Mouse (Mus musculus) midbrain, embryonic 14.5 days (tissue): ENCODE measurements around the gene Gm20532. TPM values are rescaled to one million over a fixed set of nuclear protein-coding genes. Genes with fewer than 3 reads are reported as not detected.
"Not testable (repeated sequence)": the region's sequence is repeated elsewhere in the genome, so short reads cannot be mapped to it uniquely, and the experiment has no call there.

ENCODE experiments used
- ATAC-seq: fragments of 200-750 bp; cut with Nextera tagmentation; 2 replicates; pipeline ENCODE4 v1.8.0; 2017; ENCODE audit warnings: moderate number of reproducible peaks, moderate library complexity; ENCODE audit not compliant: low FRiP score, low TSS enrichment
- DNase-seq: peaks from one replicate; pipeline ENCODE4 v3.0.0-alpha.2; 2015
- H3K27ac ChIP-seq: fragments of 300-500 bp; sonication (generic); replicated peaks from 2 replicates; pipeline ENCODE4 v1.5.1; 2014; ENCODE audit warnings: mild to moderate bottlenecking, low read depth, low read length, moderate library complexity
- H3K27me3 ChIP-seq: fragments of 300-500 bp; sonication (generic); 2 replicates; pipeline ENCODE4 v1.6.1; 2014; ENCODE audit warnings: low read length, control low read depth, mixed read lengths; ENCODE audit not compliant: control insufficient read depth, insufficient read depth
- H3K36me3 ChIP-seq: fragments of 300-500 bp; sonication (generic); 2 replicates; pipeline ENCODE4 v1.6.1; 2014; ENCODE audit warnings: low read length, control low read depth; ENCODE audit not compliant: control insufficient read depth, insufficient read depth
- H3K4me1 ChIP-seq: fragments of 300-500 bp; sonication (generic); 2 replicates; pipeline ENCODE4 v1.6.1; 2014; ENCODE audit warnings: mild to moderate bottlenecking, antibody characterized with exemption, low read length, control low read depth; ENCODE audit not compliant: control insufficient read depth, insufficient read depth
- H3K4me2 ChIP-seq: fragments of 300-500 bp; sonication (generic); 2 replicates; pipeline ENCODE4 v1.6.1; 2014; ENCODE audit warnings: mild to moderate bottlenecking, low read length, moderate library complexity
- H3K4me3 ChIP-seq: fragments of 300-500 bp; sonication (generic); replicated peaks from 2 replicates; pipeline ENCODE4 v1.5.1; 2014; ENCODE audit warnings: low read depth, low read length
- H3K9ac ChIP-seq: fragments of 300-500 bp; sonication (generic); replicated peaks from 2 replicates; pipeline ENCODE4 v1.6.1; 2014; ENCODE audit warnings: mild to moderate bottlenecking, low read length, moderate library complexity
- H3K9me3 ChIP-seq: fragments of 300-500 bp; sonication (generic); 2 replicates; pipeline ENCODE4 v1.6.1; 2016; ENCODE audit warnings: low read length, control low read depth, mixed read lengths; ENCODE audit not compliant: control insufficient read depth
- WGBS: fragments of 180-500 bp; shearing (Covaris S2); extraction: QIAGEN DNeasy Blood & Tissue Kit; methylation state at CpG from one replicate; pipeline ENCODE4 v1.1.7; 2014; 5-methylcytosine and 5-hydroxymethylcytosine counted together
- microRNA counts: library from miRNA; unstranded; fragments of <30 nt; microRNA quantifications from one replicate; lab custom pipeline; 2016
- microRNA-seq: library from miRNA; unstranded; fragments of <30 nt; microRNA quantifications from one replicate; pipeline ENCODE4, GENCODE M21; 2016
- polyA plus RNA-seq: library from polyadenylated mRNA; unstranded; fragments of >200 nt; fragmentation: Nextera tagmentation; extraction: Ambion mirVana; gene quantifications from 2 replicates; pipeline ENCODE4 v1.2.1, GENCODE M21; 2014

The Gm20532 gene
- polyA plus RNA-seq, 1 experiment from 2014 or later, result not detected

DNA sequence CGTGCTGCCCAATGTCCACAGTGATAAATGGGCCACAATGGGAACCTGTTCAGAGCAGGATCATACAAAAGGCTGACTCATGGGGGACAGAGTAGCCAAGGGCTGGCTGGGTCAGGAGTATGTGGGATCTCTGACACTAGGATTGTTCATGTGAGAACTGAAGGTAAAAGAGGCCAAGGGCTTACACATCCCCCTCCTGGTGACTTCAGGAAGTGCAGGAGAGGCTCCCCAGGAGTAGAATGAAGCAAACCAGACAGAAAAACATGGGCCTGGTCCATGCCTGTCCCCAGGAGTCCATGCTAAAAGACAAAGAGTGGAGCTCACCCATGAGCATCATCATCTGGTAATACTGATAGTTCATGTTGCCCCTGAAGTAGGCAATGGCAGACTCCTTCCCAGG is 77.1 kb downstream of the Gm20532 start:
- not testable (repeated sequence) for H3K4me1 ChIP-seq, H3K9me3 ChIP-seq, H3K27me3 ChIP-seq, H3K27ac ChIP-seq, ATAC-seq, H3K36me3 ChIP-seq, H3K4me3 ChIP-seq, H3K4me2 ChIP-seq, H3K9ac ChIP-seq
- peak; percentile 65 for DNase-seq
- WGBS, result 83% methylated on average over 1 of the region's 1 CpGs

DNA sequence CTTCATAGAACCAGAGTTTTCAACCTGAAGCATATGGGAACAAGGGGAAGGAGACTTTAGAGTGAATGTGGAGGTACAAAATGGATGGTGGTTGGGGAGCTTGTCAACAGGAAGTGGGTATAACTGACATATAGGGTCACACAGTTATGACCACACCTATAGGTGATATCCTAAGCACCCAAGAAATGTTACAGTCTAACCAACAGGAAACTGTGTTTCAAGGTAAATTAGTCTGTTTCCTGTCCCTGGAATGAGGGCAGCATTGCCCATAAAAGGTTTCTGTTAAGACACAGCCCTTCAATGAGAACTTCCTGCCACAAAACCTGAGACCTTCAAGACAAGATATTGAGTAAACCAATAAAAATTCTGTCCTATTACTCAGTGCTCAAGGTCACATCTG is 82.3 kb downstream of the Gm20532 start:
- no peak overlapping the region for H3K9ac ChIP-seq
- H3K4me1 ChIP-seq, result no peaks in the 10 kb centered on the region
- no peak overlapping the region for H3K27ac ChIP-seq
- DNase-seq, result no peak
- no peaks in the 10 kb centered on the region for H3K36me3 ChIP-seq
- H3K4me2 ChIP-seq, result no peak overlapping the region
- no peaks in the 10 kb centered on the region for H3K27me3 ChIP-seq
- no peak for ATAC-seq
- no peak overlapping the region for H3K4me3 ChIP-seq
- H3K9me3 ChIP-seq, result no peaks in the 10 kb centered on the region

DNA sequence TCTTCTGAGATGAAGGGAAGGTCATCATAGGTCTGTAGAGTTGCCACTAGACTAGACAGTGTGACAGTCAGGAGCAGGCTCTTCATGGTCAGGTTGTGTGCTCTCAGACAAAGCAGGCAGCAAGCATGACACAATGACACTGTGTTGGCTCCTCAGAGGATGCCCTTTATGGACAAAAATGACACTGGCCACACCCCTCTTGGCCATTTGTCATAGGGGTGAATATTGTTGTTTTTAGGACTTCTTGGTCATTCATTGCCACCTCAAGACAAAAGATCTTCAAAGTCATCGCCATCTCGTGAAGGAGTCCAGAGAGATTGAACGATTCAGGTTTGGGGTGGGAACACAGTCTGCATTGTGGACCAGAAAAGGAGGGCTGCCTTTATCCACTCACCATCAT is 84.7 kb downstream of the Gm20532 start, which contains the start of gene Lcn4:
Gene Lcn4 (minus strand): TSS at position 101 of the 400 bp plus-strand sequence.
- Histone ChIP-seq H3K9me3 (no peaks in the 10 kb centered on the region), H3K27me3 (no peaks in the 10 kb centered on the region), H3K9ac (no peak within 1 kb of the TSS), H3K4me2 (no peak within 1 kb of the TSS), H3K4me3 (no peak within 1 kb of the TSS), H3K4me1 (no peaks in the 10 kb centered on the region), H3K27ac (no peak within 1 kb of the TSS), H3K36me3 (no peaks in the 10 kb centered on the region)
- 93% methylated on average over 3 of the region's 3 CpGs for WGBS
- DNase-seq, result no peak
- ATAC-seq, result no peak

MicroRNAs encoded within 50 kb of the gene (microRNA counts, 519-probe panel; counts per million panel counts)
- microRNA mmu-miR-126-3p (lab: Ali Mortazavi, UCI), result 7,138 counts per million, percentile 90 among the panel's probes with 10 or more counts
- 4,702 counts per million, percentile 39 among the panel's probes with 10 or more counts for microRNA mmu-miR-126-5p (lab: Ali Mortazavi, UCI)

Small RNA genes within 50 kb of the gene (microRNA-seq; reads per million reads assigned to microRNA genes)
- gene Mir126a, result not detected
- gene Mir126b, result not detected

Other genes starting within 250 kb of the Gm20532 start
- 27.9 and 28.1 TPM in 2 replicates for gene Dnlz, start 234.5 kb upstream of the Gm20532 start, polyA plus RNA-seq
- 1.5 and 1.7 TPM in 2 replicates for gene Card9, start 225.7 kb upstream of the Gm20532 start, polyA plus RNA-seq
- 25.3 and 30.7 TPM in 2 replicates for gene Snapc4, start 206.0 kb upstream of the Gm20532 start, polyA plus RNA-seq
- gene Entr1, start 197.3 kb upstream of the Gm20532 start, polyA plus RNA-seq, result 143 and 161 TPM in 2 replicates
- gene Pmpca, start 197.3 kb upstream of the Gm20532 start, polyA plus RNA-seq, result 68.0 and 80.9 TPM in 2 replicates
- gene Inpp5e, start 177.4 kb upstream of the Gm20532 start, polyA plus RNA-seq, result 20.7 and 26.3 TPM in 2 replicates
- 24.3 and 32.4 TPM in 2 replicates for gene Sec16a, start 141.4 kb upstream of the Gm20532 start, polyA plus RNA-seq
- 22.0 and 33.9 TPM in 2 replicates for gene Notch1, start 70.0 kb upstream of the Gm20532 start, polyA plus RNA-seq
- gene Egfl7, start 6.6 kb upstream of the Gm20532 start, polyA plus RNA-seq, result 36.7 and 51.1 TPM in 2 replicates
- gene Agpat2, start 17.8 kb downstream of the Gm20532 start, polyA plus RNA-seq, result 1.8 and 3.8 TPM in 2 replicates
- 123 and 160 TPM in 2 replicates for gene Fam69b, start 41.8 kb downstream of the Gm20532 start, polyA plus RNA-seq
- gene Lcn4, start 84.6 kb downstream of the Gm20532 start, polyA plus RNA-seq, result not detected in 2 replicates